Mouse (Mus musculus) frontal cortex, postnatal 10 days (tissue): ENCODE measurements at regions not wholly inside any gene's neighbourhood (a gene's known extent, or its start where the extent isn't known, plus 50 kb on each side); places are given as distances from the start of the nearest gene placed in this dataset.

Experiments used
- DNase-seq, 2 experiments: peaks; one replicate each; pipeline ENCODE4 v3.0.0; 2022; ENCODE audit warnings: low spot score in 2 of 2, mixed read lengths in 1 of 2

DNA sequence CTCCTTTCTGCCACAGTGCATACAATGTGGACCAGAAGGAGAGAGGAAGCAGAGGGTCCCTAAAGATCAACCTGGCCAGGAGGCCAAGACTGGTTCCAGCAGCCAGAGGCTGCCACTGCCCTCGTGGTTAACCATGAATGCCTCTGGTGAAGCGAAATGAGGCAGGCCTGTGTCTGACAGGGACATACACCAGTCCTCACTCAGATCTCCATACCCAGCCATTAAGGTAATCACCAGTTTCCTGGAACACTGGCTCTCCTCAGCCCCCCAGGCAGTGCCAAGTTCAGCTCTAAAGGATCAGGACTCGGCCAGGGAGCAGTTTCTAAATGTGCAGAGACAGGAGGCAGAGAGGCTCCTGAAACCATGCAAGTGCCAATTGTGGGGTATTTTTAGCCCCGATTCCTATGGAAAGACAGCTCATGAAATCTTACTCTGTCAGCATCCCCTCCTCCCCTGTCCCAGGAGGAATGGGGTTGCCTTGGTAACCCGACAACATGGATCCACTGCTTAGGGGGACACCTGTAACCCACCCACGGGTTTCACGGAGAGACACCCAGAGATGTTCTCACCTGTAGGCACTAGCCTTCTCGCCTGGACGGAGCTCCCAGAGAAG lies 103.6 kb downstream of the Ier5 start:
- DNase-seq: no peak

DNA sequence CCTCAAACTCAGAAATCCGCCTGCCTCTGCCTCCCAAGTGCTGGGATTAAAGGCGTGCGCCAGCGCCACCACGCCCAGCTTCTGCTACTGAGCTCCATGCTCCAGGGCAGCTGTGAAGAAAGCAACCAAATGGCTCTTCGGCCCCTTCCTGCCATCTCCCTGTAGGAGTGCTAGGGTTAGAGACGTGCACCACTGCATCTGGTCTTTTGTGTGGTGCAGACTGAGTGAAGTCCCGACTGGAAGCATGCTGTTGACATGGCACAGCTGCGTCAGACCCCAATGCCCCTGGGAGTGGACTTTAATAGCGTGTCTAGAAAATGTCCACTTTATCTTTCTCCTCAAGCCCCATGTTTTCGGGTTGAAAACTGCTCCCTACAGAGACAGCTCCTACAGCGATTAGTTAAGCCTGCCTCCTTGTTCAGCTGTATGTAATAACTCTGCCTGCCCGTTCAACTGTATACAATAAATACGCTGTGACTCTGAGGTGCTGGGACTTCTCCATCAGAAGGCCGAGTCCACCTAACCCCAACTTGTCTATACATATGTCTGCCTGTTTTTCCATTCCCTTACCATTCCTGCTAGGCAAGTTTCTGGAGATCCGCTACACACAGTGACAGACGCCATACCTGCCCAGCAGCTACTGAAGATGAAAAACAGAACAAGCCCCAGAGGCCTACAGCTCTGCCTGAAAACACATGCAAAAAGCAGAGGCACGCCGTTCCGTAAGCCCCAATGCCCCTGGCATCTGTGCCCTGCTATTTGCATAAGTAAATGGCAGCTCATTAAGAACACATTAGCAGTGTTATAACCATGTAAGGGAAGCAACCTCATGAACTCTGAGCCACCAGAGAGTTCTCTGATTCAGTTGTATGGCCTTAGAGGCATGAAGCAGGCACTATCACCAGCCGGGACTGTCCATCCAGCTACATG lies 105.2 kb downstream of the Ier5 start:
- no peak for DNase-seq

DNA sequence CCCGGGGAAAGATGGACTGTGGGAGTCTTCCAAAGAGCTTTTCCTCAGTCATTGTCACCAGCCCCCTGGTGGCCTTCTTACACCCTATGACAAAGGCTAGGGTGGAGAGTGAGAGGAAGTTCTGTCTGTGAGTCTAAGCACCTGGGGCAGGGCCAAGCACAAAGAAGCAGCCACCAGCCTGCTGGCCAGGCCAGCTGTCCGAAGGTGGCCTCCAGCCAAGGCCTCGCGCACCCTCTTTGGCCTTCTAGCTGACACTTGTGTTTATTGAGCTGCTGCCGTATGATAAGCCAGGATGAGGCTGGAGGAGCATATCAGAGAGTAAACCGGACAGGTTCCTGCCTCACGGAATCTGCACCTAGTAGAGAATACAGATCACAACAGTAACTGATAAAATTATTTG lies 99.0 kb upstream of the Cacna1e start:
- DNase-seq: no peak

DNA sequence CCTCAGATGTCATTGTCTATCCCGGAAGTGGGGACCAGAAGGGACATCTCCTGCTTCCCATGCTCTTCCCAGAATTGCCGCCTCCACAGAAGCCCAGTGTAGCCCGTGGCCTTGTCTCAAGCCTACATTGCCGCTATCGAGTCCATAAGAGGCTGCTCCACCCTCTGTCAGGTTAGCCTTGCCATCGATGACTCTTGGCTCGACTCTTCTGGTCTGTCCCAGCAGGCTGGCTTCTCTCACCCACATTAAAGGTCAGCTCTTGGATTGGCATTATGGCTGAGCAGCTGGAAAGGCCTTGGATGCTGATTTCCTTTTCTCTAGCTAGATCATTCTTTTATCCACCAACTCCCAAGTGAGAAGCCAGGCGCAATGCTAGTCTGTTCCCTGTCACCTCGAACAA lies 98.5 kb upstream of the Cacna1e start:
- DNase-seq: no peak

DNA sequence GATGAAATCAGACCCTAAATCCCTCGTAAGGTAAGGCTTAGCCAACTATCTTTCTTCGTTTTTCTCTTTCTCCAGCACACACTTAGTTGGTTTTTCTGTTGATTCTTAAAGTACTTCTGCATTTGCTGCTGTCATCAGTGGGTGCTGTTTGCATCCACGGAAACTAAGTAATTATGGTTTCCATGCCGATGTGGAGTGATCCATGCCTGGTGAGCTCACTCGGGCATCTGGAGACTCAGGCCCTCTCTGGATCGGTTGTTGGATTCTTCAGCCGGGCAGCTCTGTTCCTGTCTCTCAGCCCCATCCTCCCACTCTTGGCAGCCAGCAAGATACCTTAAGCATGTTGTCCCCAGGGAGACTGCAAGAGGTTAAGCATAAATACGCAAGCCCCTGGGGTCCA lies 97.4 kb upstream of the Cacna1e start:
- no peak for DNase-seq

DNA sequence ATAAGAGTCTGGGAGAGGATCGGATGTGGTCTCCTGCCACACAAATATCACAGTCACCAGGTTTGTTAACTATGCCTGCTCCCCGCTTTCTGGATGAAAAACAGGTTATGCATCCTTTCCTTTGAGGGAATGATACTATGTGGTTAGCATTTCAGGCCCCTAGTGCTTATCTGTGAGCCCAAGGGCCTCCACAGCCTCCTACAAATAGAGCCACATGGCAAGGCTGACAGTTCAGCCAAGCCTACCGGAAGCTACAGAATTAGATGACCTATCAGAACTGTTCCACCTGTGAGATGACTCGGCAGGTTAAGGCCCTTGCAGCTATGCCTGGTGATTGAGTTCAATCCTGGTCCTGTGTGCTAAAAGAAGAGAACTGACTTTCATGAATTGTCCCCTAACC lies 91.4 kb upstream of the Cacna1e start:
- no peak for DNase-seq

DNA sequence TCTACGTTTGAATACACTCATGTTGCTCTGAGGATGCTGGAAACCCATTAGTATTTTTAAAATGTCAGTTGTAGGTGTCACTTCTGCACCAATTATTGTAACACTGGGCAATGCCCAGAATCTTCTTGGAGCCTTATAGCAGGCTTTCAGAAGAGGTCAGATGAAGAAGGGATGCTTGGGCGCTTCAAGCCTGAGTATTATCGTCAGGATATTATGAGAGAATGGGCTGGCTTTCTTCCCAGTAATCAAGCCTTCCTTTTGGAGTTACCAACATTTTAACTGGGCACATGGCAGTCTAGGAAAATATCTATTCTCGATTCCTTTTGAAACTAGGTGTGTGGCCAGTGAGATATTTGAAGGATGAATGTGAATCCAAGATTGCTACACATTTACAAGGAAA lies 77.0 kb upstream of the Cacna1e start:
- no peak for DNase-seq

DNA sequence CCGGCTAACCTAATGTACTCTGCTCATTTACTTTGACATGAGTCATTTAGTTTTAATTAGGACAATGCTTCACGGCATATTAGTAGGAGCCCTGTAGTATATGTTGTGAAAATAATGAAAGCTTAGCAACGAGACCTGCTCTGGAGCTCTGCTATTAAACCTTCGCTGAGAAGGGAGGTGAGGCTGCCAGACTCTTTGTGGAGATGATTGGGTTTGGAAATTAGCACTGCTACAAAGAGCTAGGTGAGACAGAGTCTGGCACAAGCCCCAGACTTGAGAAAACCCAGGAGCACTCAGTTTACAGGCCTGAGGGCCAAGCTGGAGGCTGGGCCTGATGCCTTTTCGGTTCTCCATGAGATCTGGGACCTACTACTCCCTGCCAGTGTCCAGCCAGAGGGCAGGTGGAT lies 72.3 kb upstream of the Cacna1e start:
- no peak for DNase-seq

DNA sequence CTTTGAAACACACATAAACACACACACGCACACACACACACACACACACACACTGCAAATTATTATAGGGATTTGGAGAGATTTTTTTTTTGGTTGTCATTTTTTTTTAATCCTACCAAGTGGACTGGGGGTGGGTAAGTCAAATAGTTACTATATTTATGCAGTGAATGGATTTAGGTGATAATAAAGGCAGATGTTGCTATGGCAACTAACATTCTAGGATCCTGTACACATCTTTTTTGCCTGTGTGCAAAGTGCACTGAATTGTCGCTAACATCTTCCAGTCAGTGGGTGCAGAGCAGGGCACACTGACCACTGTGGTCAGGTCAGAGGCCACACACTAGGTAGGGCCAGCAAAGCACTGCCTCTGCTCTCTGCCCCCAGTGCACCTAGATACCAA lies 68.4 kb upstream of the Cacna1e start:
- no peak for DNase-seq
